Mouse (Mus musculus) v-Abl transformed pro-B cells (cell line): ENCODE results near the gene Pip5k1b.

Experiments used
- in situ Hi-C, 2 experiments: fragments of 400-800 bp; cut with MboI; formaldehyde crosslinking; loops; one replicate each; pipeline ENCODE4 v1.15.1; 2025; ENCODE audit not compliant: unreplicated experiment in 2 of 2

Pip5k1b gene

GRCm38 (mm10) chr19:24316060-24316725 lies 239.5 kb downstream of the Pip5k1b start:
- in situ Hi-C loops, result loop anchor here in 1 of 2 experiments (25.0 kb wide), 1 partner anchor 1321 kb away; no protein-coding TSS in a partner anchor

- in situ Hi-C loops, result loop anchor here in 1 of 2 experiments (25.0 kb wide), 1 partner anchor 1322 kb away; no protein-coding TSS in a partner anchor
Measured at GRCm38 (mm10) chr19:24315234-24315633, 240.4 kb downstream of the Pip5k1b start.

GRCm38 (mm10) chr19:24314676-24315075 lies 241.0 kb downstream of the Pip5k1b start:
- in situ Hi-C loops, result loop anchor here in 1 of 2 experiments (25.0 kb wide), 1 partner anchor 1323 kb away; no protein-coding TSS in a partner anchor

- in situ Hi-C loops, result loop anchor here in 1 of 2 experiments (25.0 kb wide), 1 partner anchor 1325 kb away; no protein-coding TSS in a partner anchor
Measured at GRCm38 (mm10) chr19:24312556-24313342, 242.9 kb downstream of the Pip5k1b start.

GRCm38 (mm10) chr19:24312046-24312445 lies 243.6 kb downstream of the Pip5k1b start:
- in situ Hi-C loops, result loop anchor here in 1 of 2 experiments (25.0 kb wide), 1 partner anchor 1325 kb away; no protein-coding TSS in a partner anchor

GRCm38 (mm10) chr19:24308305-24308705 lies 247.4 kb downstream of the Pip5k1b start:
- in situ Hi-C loops, result loop anchor here in 1 of 2 experiments (10.0 to 25.0 kb wide), 2 partner anchors 306 to 1329 kb away; no protein-coding TSS in a partner anchor

GRCm38 (mm10) chr19:24307271-24308221 lies 248.1 kb downstream of the Pip5k1b start:
- in situ Hi-C loops, result loop anchor here in 1 of 2 experiments (10.0 to 25.0 kb wide), 2 partner anchors 307 to 1330 kb away; no protein-coding TSS in a partner anchor

GRCm38 (mm10) chr19:24306351-24306750 lies 249.3 kb downstream of the Pip5k1b start:
- in situ Hi-C loops, result loop anchor here in 1 of 2 experiments (10.0 to 25.0 kb wide), 2 partner anchors 308 to 1331 kb away; no protein-coding TSS in a partner anchor

- in situ Hi-C loops, result loop anchor here (5.0 to 25.0 kb wide), 6 partner anchors 255 to 1335 kb away; partner anchors contain the start of gene Pip5k1b (in 2 of the 2)
Measured at GRCm38 (mm10) chr19:24302198-24302597, 253.5 kb downstream of the Pip5k1b start.

GRCm38 (mm10) chr19:24301768-24302148 lies 253.9 kb downstream of the Pip5k1b start:
- in situ Hi-C loops, result loop anchor here (5.0 to 25.0 kb wide), 6 partner anchors 256 to 1336 kb away; partner anchors contain the start of gene Pip5k1b (in 2 of the 2)

GRCm38 (mm10) chr19:24300994-24301767 lies 254.5 kb downstream of the Pip5k1b start:
- in situ Hi-C loops, result loop anchor here (5.0 to 25.0 kb wide), 6 partner anchors 256 to 1336 kb away; partner anchors contain the start of gene Pip5k1b (in 2 of the 2)

GRCm38 (mm10) chr19:24293537-24293936 lies 262.1 kb downstream of the Pip5k1b start:
- in situ Hi-C loops, result no loop called here

GRCm38 (mm10) chr19:24284187-24284586 lies 271.5 kb downstream of the Pip5k1b start:
- in situ Hi-C loops, result no loop called here

- in situ Hi-C loops, result no loop called here
Measured at GRCm38 (mm10) chr19:24281288-24281980, 274.2 kb downstream of the Pip5k1b start.

GRCm38 (mm10) chr19:24280601-24281228 lies 275.0 kb downstream of the Pip5k1b start, which contains the start of gene Fxn:
Gene Fxn, minus strand, starts transcription at chr19:24280605.
- in situ Hi-C loops, result no loop called here

GRCm38 (mm10) chr19:24279706-24280600 lies 275.7 kb downstream of the Pip5k1b start:
- in situ Hi-C loops, result loop anchor here in 1 of 2 experiments (10.0 kb wide), 1 partner anchor 595 kb away; the partner anchor contains the start of gene Ptar1
